Mouse (Mus musculus) testis, adult 2 months (tissue): ENCODE measurements around the gene Rabif. TPM values are rescaled to one million over a fixed set of nuclear protein-coding genes. Genes with fewer than 3 reads are reported as not detected.
"Not testable (repeated sequence)": the region's sequence is repeated elsewhere in the genome, so short reads cannot be mapped to it uniquely, and the experiment has no call there.

Source experiments
- H3K27ac ChIP-seq: fragments of 200-500 bp; 2 replicates; pipeline ENCODE4 v1.5.1; 2012; ENCODE audit warnings: low read depth, low read length; ENCODE audit not compliant: control insufficient read depth, insufficient read depth
- H3K27me3 ChIP-seq: fragments of 200-500 bp; 2 replicates; pipeline ENCODE4 v1.6.1; 2012; ENCODE audit warnings: mild to moderate bottlenecking, low read length, moderate library complexity; ENCODE audit not compliant: control insufficient read depth, insufficient read depth
- H3K36me3 ChIP-seq: fragments of 200-500 bp; 2 replicates; pipeline ENCODE4 v1.6.1; 2012; ENCODE audit warnings: mild to moderate bottlenecking, low read length; ENCODE audit not compliant: control insufficient read depth, insufficient read depth
- H3K4me1 ChIP-seq: fragments of 200-500 bp; 2 replicates; pipeline ENCODE4 v1.6.1; 2012; ENCODE audit warnings: low read length; ENCODE audit not compliant: control insufficient read depth, insufficient read depth
- H3K4me3 ChIP-seq: fragments of 200-500 bp; 2 replicates; pipeline ENCODE4 v1.5.1; 2012; ENCODE audit warnings: low read depth, mild to moderate bottlenecking, low read length, moderate library complexity, mixed read lengths; ENCODE audit not compliant: control insufficient read depth
- CTCF ChIP-seq: fragments of 200-500 bp; IDR thresholded peaks from 2 replicates; pipeline ENCODE4 v1.5.1; 2012; ENCODE audit warnings: low read depth, mild to moderate bottlenecking, inconsistent platforms, low read length, moderate library complexity; ENCODE audit not compliant: control insufficient read depth, insufficient read depth, insufficient replicate concordance
- POLR2A ChIP-seq: fragments of 200-500 bp; IDR thresholded peaks from 2 replicates; pipeline ENCODE4 v1.6.1; 2012; ENCODE audit warnings: low read depth, mild to moderate bottlenecking, inconsistent platforms, low read length, moderate library complexity; ENCODE audit not compliant: control insufficient read depth
- polyA plus RNA-seq: library from polyadenylated mRNA; depleted of rRNA; stranded (reverse); fragments of >200 nt; gene quantifications from 2 replicates; pipeline ENCODE4 v1.2.3, GENCODE M21; 2012

Rabif gene
- polyA plus RNA-seq, 1 experiment = 14.4 TPM

- TF ChIP-seq CTCF = no peak
- TF ChIP-seq POLR2A = no peak
- Histone ChIP-seq H3K4me3 (no peak overlapping the region), H3K27ac (no peak overlapping the region), H3K4me1 (no peaks in the 10 kb centered on the region; the same call in none of the 2 replicates), H3K27me3 (no peaks in the 10 kb centered on the region), H3K36me3 (no peaks in the 10 kb centered on the region)
Measured at GRCm38 (mm10) chr1:134520001-134520721, 25.7 kb downstream of the Rabif start.

GRCm38 (mm10) chr1:134521163-134521562 lies 26.7 kb downstream of the Rabif start:
- Histone ChIP-seq H3K27ac (no peak overlapping the region), H3K4me1 (no peaks in the 10 kb centered on the region; the same call in none of the 2 replicates), H3K4me3 (no peak overlapping the region), H3K36me3 (no peaks in the 10 kb centered on the region), H3K27me3 (no peaks in the 10 kb centered on the region)
- no peak for TF ChIP-seq CTCF

GRCm38 (mm10) chr1:134522325-134522724 lies 27.9 kb downstream of the Rabif start:
- no peak for TF ChIP-seq CTCF

DNA sequence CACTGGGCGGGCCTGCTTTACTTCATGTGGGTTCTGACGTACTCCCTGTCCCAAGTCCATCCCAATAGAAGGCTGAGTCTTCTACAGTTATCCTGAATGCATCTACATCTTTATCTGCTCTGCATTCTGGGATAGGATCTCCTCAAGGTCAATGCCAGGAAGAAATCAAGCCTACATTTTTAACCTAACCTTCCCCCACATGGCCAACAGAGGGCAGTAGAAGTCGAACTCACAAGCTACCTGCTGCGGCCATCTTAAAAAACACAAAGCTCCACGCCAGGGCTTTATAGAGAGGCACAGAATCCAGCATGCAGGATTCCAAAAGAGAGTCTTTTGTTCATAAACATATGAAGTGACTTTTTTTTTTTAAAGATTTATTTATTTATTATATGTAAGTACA lies 30.0 kb downstream of the Rabif start:
- H3K4me1 ChIP-seq = no peaks in the 10 kb centered on the region
- H3K27ac ChIP-seq = no peak overlapping the region
- TF ChIP-seq POLR2A (no peak), CTCF (peak; percentile 16; the same call in 1 of the 2 replicates)
- H3K36me3 ChIP-seq = no peaks in the 10 kb centered on the region
- no peak overlapping the region for H3K4me3 ChIP-seq
- no peaks in the 10 kb centered on the region for H3K27me3 ChIP-seq

More at GRCm38 (mm10) chr1:134522325-134522724, 27.9 kb downstream of the Rabif start:
- Histone ChIP-seq H3K4me3 (no peak overlapping the region), H3K27me3 (no peaks in the 10 kb centered on the region), H3K4me1 (no peaks in the 10 kb centered on the region; the same call in none of the 2 replicates), H3K27ac (no peak overlapping the region), H3K36me3 (no peaks in the 10 kb centered on the region)

- Histone ChIP-seq H3K36me3 (no peaks in the 10 kb centered on the region), H3K4me1 (no peaks in the 10 kb centered on the region), H3K27me3 (no peaks in the 10 kb centered on the region), H3K27ac (no peak overlapping the region), H3K4me3 (no peak overlapping the region)
- TF ChIP-seq POLR2A (no peak), CTCF (no peak)
Measured at GRCm38 (mm10) chr1:134525015-134525414, 30.6 kb downstream of the Rabif start.

- no peak for TF ChIP-seq CTCF
- TF ChIP-seq POLR2A = no peak
- no peak overlapping the region for H3K4me3 ChIP-seq
- H3K27me3 ChIP-seq = no peaks in the 10 kb centered on the region
- H3K4me1 ChIP-seq = no peaks in the 10 kb centered on the region
- no peaks in the 10 kb centered on the region for H3K36me3 ChIP-seq
- no peak overlapping the region for H3K27ac ChIP-seq
Measured at GRCm38 (mm10) chr1:134526752-134527151, 32.3 kb downstream of the Rabif start.

GRCm38 (mm10) chr1:134530618-134531017 lies 36.2 kb downstream of the Rabif start:
- no peaks in the 10 kb centered on the region for H3K27me3 ChIP-seq
- H3K36me3 ChIP-seq = no peaks in the 10 kb centered on the region
- H3K27ac ChIP-seq = no peak overlapping the region
- TF ChIP-seq POLR2A (no peak), CTCF (no peak)
- no peak overlapping the region for H3K4me3 ChIP-seq
- H3K4me1 ChIP-seq = no peaks in the 10 kb centered on the region

DNA sequence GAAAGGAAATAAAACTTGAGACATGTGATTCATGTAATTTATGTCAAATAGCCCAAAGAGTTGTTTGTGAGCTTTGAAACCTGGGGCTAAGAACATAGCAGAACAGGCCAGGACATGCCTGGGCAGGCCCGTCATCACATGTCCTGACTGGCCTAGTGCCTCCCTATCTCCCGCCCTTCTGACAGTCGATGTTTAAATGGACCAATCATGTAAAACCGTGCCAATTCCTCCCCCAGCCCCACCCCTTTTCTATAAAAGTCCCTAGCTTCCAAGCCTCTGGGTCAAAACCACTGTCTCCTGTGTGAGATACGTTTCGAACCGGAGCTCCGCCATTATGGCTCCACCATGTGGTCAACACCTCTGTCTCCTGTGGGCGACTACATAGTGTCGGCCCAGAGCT lies 39.3 kb downstream of the Rabif start:
- H3K27me3 ChIP-seq = not testable (repeated sequence)

More for the DNA sequence above, 39.3 kb downstream of the Rabif start:
- H3K36me3 ChIP-seq, H3K4me1 ChIP-seq, H3K27ac ChIP-seq: not testable (repeated sequence)
- peak overlapping the region; percentile 75; the same call in 1 of the 2 replicates for H3K4me3 ChIP-seq
